In the genomic region with DNA sequence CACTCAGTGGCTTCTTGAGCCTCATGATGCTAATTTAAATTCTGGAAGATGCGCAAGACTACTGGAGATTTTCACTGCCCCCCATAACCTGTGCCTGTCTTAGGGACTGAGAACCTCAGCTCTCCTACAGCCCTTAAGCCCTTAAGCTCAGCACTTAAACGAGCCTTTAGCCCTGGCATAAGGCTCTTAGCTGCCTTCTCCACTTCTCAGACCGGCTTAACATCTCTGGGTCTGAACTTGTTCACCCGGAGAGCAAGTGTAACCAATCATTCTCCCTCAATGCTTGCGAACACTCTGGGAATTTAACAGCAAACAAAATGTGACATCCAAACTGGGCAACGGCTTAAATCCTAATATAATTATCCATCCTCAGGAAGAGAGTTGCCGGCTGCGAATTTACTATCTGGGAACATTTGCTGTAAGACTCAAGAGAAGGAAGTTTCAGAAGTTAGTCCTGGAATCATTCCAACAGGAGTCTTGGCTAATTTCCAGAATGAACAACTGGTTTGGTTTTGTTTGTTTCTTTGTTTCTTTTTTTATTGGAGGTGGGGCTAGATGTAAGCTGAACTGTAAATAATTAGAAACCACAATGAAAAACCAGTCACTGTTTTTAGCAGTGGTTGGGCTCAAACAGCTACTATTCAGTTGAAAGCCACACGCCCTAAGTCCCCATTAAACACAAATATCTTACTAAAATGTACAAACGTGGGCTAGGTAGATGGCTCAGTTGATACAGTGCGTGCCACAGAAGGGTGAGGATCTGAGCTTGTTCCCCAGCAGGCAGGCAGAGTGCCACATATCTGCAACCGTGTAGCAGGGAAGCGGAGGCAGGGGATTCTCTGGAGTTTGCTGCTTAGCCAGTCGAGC, we compare ENCODE assay signal across 8 mouse cellular contexts. TPM values are rescaled to one million over a fixed set of nuclear protein-coding genes. Genes with fewer than 3 reads are reported as not detected.
DNase-seq lines count a peak whose midpoint lies in the region; ATAC-seq lines count a peak whose summit lies in the region.
"Had no signal": no experiment of that assay in that cellular context is flagged by ENCODE, and none has a peak within 500 bp of the region (broad histone marks: within the 10 kb centered on the region; RNA-seq: fewer than 3 reads in every experiment).

No protein-coding gene starts in this region.

- ATAC-seq in megakaryocyte progenitor cell, adult 5-6 weeks (replicated peaks; ENCODE audit: poor library complexity): no peak

- no peaks in the 10 kb centered on the region for H3K27me3 ChIP-seq in heart, embryonic 10.5 days (ENCODE audit: insufficient read depth, poor library complexity, severe bottlenecking)

- H3K36me3 ChIP-seq in heart, embryonic 10.5 days: peaks cover 22% of the 10 kb centered on the region

- H3K27ac ChIP-seq in heart, embryonic 10.5 days: peak overlapping the region; percentile 11; the same call in 1 of the 2 replicates

- WGBS in heart, embryonic 10.5 days: 59% methylated on average over 14 of the region's 14 CpGs

- H3K9me3 ChIP-seq in heart, embryonic 10.5 days: no peaks in the 10 kb centered on the region

- DNase-seq in kidney, adult 9 months: peak; percentile 37
- no peak for DNase-seq in kidney, adult 8-10 months
- peak; percentile 14 for DNase-seq in NIH3T3 (ENCODE audit: low read depth)
- DNase-seq in heart, embryonic 10.5 days (ENCODE audit: low spot score): no peak
- peak; percentile 41 for DNase-seq in lung, postnatal 25 days (ENCODE audit: low spot score)
- no peak for DNase-seq in left cerebral cortex, adult 18-20 months (ENCODE audit: low spot score in 2 of 2)
- DNase-seq: thymus, postnatal 4 days had no signal

- H3K4me3 ChIP-seq in heart, embryonic 10.5 days: no peak overlapping the region

- H3K4me1 ChIP-seq in heart, embryonic 10.5 days: 0 out of 2 replicates have a peak, but pooled peaks cover 3% of the 10 kb centered on the region

RNA-seq across cellular contexts. Expression of a gene that starts 13.5 kb away (rescaled TPM):
- polyA plus RNA-seq in heart, embryonic 10.5 days (2016; fragmentation: Nextera tagmentation; extraction: Ambion mirVana): 35.8 and 49.8 TPM in 2 replicates
- 10 to 100 TPM; 72.3 to 77.3 TPM for total RNA-seq in left cerebral cortex, adult 18-20 months (2021)
- 0.35 and 0.61 TPM in 2 replicates for total RNA-seq in megakaryocyte progenitor cell, adult 5-6 weeks (2015)
- total RNA-seq in megakaryocyte progenitor cell, adult 5-6 weeks (2017): 0.08 and 0.20 TPM in 2 replicates

RNA-seq across cellular contexts. Expression of a gene that starts 34.9 kb away (rescaled TPM):
- polyA plus RNA-seq in heart, embryonic 10.5 days (2016; fragmentation: Nextera tagmentation; extraction: Ambion mirVana): 0.74 TPM in 1 of 2 replicates, not detected in the other
- total RNA-seq in left cerebral cortex, adult 18-20 months (2021): 1 to 10 TPM; 2.0 to 2.1 TPM
- total RNA-seq in megakaryocyte progenitor cell, adult 5-6 weeks (2015): not detected in 2 replicates
- total RNA-seq in megakaryocyte progenitor cell, adult 5-6 weeks (2017): not detected in 2 replicates

RNA-seq across cellular contexts. Expression of a gene that starts 47.6 kb away (rescaled TPM):
- polyA plus RNA-seq in heart, embryonic 10.5 days (2016; fragmentation: Nextera tagmentation; extraction: Ambion mirVana): 26.4 and 32.8 TPM in 2 replicates
- total RNA-seq in left cerebral cortex, adult 18-20 months (2021): 10 to 100 TPM; 65.1 to 66.2 TPM
- 39.5 and 42.9 TPM in 2 replicates for total RNA-seq in megakaryocyte progenitor cell, adult 5-6 weeks (2015)
- 121 and 156 TPM in 2 replicates for total RNA-seq in megakaryocyte progenitor cell, adult 5-6 weeks (2017)

Comparison
In these comparisons a context has a peak if more than half of its experiments do, and no peak if none do; other contexts are left out.
1. DNase-seq: peak in kidney, adult 9 months (single experiment), NIH3T3 (single experiment) and lung, postnatal 25 days (single experiment); none in kidney, adult 8-10 months (0 of 2), heart, embryonic 10.5 days (single experiment) and left cerebral cortex, adult 18-20 months (0 of 2).
2. RNA of a gene that starts 13.5 kb away (total RNA-seq): 72.3 to 77.3 TPM in left cerebral cortex, adult 18-20 months; 0.08 to 0.61 TPM in megakaryocyte progenitor cell, adult 5-6 weeks; every median in the first group is over 10 times any median in the second.